Mouse (Mus musculus) liver, embryonic 15.5 days (tissue): ENCODE data around the gene Irf2bp1. TPM values are rescaled to one million over a fixed set of nuclear protein-coding genes. Genes with fewer than 3 reads are reported as not detected.

Experiments used
- ATAC-seq: fragments of 200-750 bp; cut with Nextera tagmentation; 2 replicates; pipeline ENCODE4 v1.8.0; 2017; ENCODE audit warnings: moderate number of reproducible peaks, mild to moderate bottlenecking, moderate library complexity; ENCODE audit not compliant: insufficient read depth
- H3K27ac ChIP-seq: fragments of 300-500 bp; sonication (generic); replicated peaks from 2 replicates; pipeline ENCODE4 v1.5.1; 2015; ENCODE audit warnings: mild to moderate bottlenecking, inconsistent platforms
- H3K27me3 ChIP-seq: fragments of 300-500 bp; sonication (generic); 2 replicates; pipeline ENCODE4 v1.6.1; 2015; ENCODE audit warnings: mild to moderate bottlenecking, inconsistent platforms
- H3K36me3 ChIP-seq: fragments of 300-500 bp; sonication (generic); replicated peaks from 2 replicates; pipeline ENCODE4 v1.6.1; 2015; ENCODE audit warnings: moderate library complexity, mild to moderate bottlenecking, inconsistent platforms
- H3K4me1 ChIP-seq: fragments of 300-500 bp; sonication (generic); replicated peaks from 2 replicates; pipeline ENCODE4 v1.6.1; 2015; ENCODE audit warnings: inconsistent platforms
- H3K4me2 ChIP-seq: fragments of 300-500 bp; sonication (generic); 2 replicates; pipeline ENCODE4 v1.6.1; 2015; ENCODE audit warnings: moderate library complexity, mild to moderate bottlenecking, inconsistent platforms
- H3K4me3 ChIP-seq: fragments of 300-500 bp; sonication (generic); replicated peaks from 2 replicates; pipeline ENCODE4 v1.5.1; 2015; ENCODE audit warnings: mild to moderate bottlenecking, inconsistent platforms
- H3K9ac ChIP-seq: fragments of 300-500 bp; sonication (generic); 2 replicates; pipeline ENCODE4 v1.6.1; 2015; ENCODE audit warnings: moderate library complexity, mild to moderate bottlenecking, inconsistent platforms
- H3K9me3 ChIP-seq: fragments of 300-500 bp; sonication (generic); replicated peaks from 2 replicates; pipeline ENCODE4 v1.6.1; 2016; ENCODE audit warnings: inconsistent platforms
- WGBS: fragments of 180-500 bp; shearing (Covaris S2); methylation state at CpG from one replicate; pipeline ENCODE4 v1.1.7; 2015; ENCODE audit warnings: mixed read lengths; ENCODE audit not compliant: insufficient replicate concordance; 5-methylcytosine and 5-hydroxymethylcytosine counted together
- polyA plus RNA-seq: library from polyadenylated mRNA; unstranded; fragments of >200 nt; fragmentation: Nextera tagmentation; extraction: Ambion mirVana; gene quantifications from 2 replicates; pipeline ENCODE4 v1.2.1, GENCODE M21; 2015

The Irf2bp1 gene
- polyA plus RNA-seq, 1 experiment from 2014 or later = 8.2 TPM

- 78% methylated on average over 9 of the region's 9 CpGs for WGBS
- H3K4me3 ChIP-seq = no peak overlapping the region
- H3K27me3 ChIP-seq = peaks cover 4% of the 10 kb centered on the region; the same call in 1 of the 2 replicates
- no peak overlapping the region for H3K9ac ChIP-seq
- H3K4me1 ChIP-seq = no peaks in the 10 kb centered on the region
- no peak overlapping the region for H3K4me2 ChIP-seq
- H3K9me3 ChIP-seq = no peaks in the 10 kb centered on the region
- no peaks in the 10 kb centered on the region for H3K36me3 ChIP-seq
- ATAC-seq = no peak
- no peak overlapping the region for H3K27ac ChIP-seq
Observed at GRCm38 (mm10) chr7:18978381-18978780, 25.5 kb upstream of the Irf2bp1 start.

- Histone ChIP-seq H3K9me3 (no peaks in the 10 kb centered on the region), H3K27ac (no peak overlapping the region)
- 39% methylated on average over 2 of the region's 2 CpGs for WGBS
Observed at GRCm38 (mm10) chr7:18986503-18986902, 17.3 kb upstream of the Irf2bp1 start.

DNA sequence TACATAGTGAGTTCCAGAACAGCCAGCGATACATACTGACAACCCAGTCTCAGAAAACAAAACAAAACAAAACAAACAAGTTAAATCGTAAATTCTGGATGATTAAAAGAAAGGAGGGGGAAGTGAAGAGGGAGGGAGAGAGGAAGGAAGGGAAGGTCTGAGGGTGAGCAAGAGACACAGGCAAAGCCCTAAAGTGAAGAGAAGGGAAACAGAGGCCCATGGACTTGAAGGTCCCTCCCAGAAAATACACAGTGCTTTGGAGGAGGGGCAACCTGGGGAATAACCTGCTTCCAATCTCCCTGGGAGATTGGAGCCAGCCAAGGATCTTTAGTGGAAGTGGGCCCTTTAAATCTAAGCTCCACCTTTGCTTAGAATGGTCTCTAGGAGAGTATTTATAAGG, 16.7 kb upstream of the Irf2bp1 start, which contains the start of gene Nanos2:
Gene Nanos2 (plus strand): TSS at position 301 of the 400 bp plus-strand sequence.
- Histone ChIP-seq H3K4me3 (no peak within 1 kb of the TSS), H3K4me2 (no peak within 1 kb of the TSS), H3K4me1 (peaks cover 24% of the 10 kb centered on the region), H3K9ac (no peak within 1 kb of the TSS), H3K9me3 (no peaks in the 10 kb centered on the region), H3K36me3 (no peaks in the 10 kb centered on the region), H3K27me3 (peaks cover 48% of the 10 kb centered on the region), H3K27ac (no peak within 1 kb of the TSS)
- WGBS = 27% methylated on average over 2 of the region's 2 CpGs
- ATAC-seq = no peak

More at GRCm38 (mm10) chr7:18986503-18986902, 17.3 kb upstream of the Irf2bp1 start:
- H3K4me3 ChIP-seq = no peak overlapping the region
- peaks cover 18% of the 10 kb centered on the region for H3K4me1 ChIP-seq
- no peak overlapping the region for H3K9ac ChIP-seq
- no peaks in the 10 kb centered on the region for H3K36me3 ChIP-seq
- H3K4me2 ChIP-seq = no peak overlapping the region
- ATAC-seq = no peak
- H3K27me3 ChIP-seq = peaks cover 42% of the 10 kb centered on the region

DNA sequence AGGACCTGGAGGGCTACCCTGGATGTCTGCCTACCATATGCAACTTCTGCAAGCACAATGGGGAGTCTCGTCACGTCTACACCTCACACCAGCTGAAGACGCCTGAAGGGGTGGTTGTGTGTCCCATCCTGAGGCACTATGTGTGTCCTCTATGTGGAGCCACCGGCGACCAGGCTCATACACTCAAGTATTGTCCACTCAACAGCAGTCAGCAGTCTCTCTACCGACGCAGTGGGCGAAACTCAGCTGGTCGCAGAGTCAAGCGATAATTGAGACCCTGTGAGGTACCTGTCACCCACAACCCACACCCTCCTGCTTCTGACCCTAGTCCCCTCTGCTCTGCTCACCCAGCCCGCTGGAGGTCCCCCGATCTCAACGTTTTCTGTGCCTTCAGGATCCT, 16.1 kb upstream of the Irf2bp1 start:
- Histone ChIP-seq H3K4me3 (no peak overlapping the region), H3K36me3 (no peaks in the 10 kb centered on the region), H3K4me2 (no peak overlapping the region), H3K9ac (no peak overlapping the region), H3K9me3 (no peaks in the 10 kb centered on the region), H3K27ac (no peak overlapping the region), H3K4me1 (peaks cover 27% of the 10 kb centered on the region), H3K27me3 (peaks cover 54% of the 10 kb centered on the region)
- ATAC-seq = no peak
- WGBS = 52% methylated on average over 13 of the region's 13 CpGs

GRCm38 (mm10) chr7:18988780-18989179, 15.1 kb upstream of the Irf2bp1 start:
- peaks cover 65% of the 10 kb centered on the region for H3K27me3 ChIP-seq
- 42% methylated on average over 6 of the region's 6 CpGs for WGBS

GRCm38 (mm10) chr7:18989995-18990394, 13.8 kb upstream of the Irf2bp1 start:
- Histone ChIP-seq H3K27me3 (peaks cover 69% of the 10 kb centered on the region), H3K4me2 (0 out of 2 replicates have a peak overlapping the region, but pooled peaks have one; percentile 78), H3K9ac (no peak overlapping the region), H3K4me1 (peaks cover 27% of the 10 kb centered on the region), H3K27ac (no peak overlapping the region), H3K36me3 (no peaks in the 10 kb centered on the region; the same call in 1 of the 2 replicates), H3K4me3 (no peak overlapping the region), H3K9me3 (no peaks in the 10 kb centered on the region)
- WGBS = 17% methylated on average over 5 of the region's 5 CpGs
- ATAC-seq = no peak

More at GRCm38 (mm10) chr7:18988780-18989179, 15.1 kb upstream of the Irf2bp1 start:
- Histone ChIP-seq H3K4me3 (no peak overlapping the region), H3K36me3 (no peaks in the 10 kb centered on the region), H3K27ac (no peak overlapping the region), H3K4me2 (no peak overlapping the region), H3K9me3 (no peaks in the 10 kb centered on the region), H3K4me1 (peaks cover 27% of the 10 kb centered on the region), H3K9ac (no peak overlapping the region)
- ATAC-seq = no peak

GRCm38 (mm10) chr7:18990601-18991295, 13.1 kb upstream of the Irf2bp1 start, which contains the start of gene Mypop:
Gene Mypop, plus strand, starts transcription at chr7:18991245.
- Histone ChIP-seq H3K4me2 (peak within 1 kb of the TSS; percentile 78), H3K27me3 (peaks cover 69% of the 10 kb centered on the region), H3K36me3 (no peaks in the 10 kb centered on the region; the same call in 1 of the 2 replicates), H3K4me3 (peak within 1 kb of the TSS; percentile 54), H3K27ac (no peak within 1 kb of the TSS), H3K4me1 (peaks cover 27% of the 10 kb centered on the region), H3K9ac (no peak within 1 kb of the TSS), H3K9me3 (no peaks in the 10 kb centered on the region)
- WGBS = under 1% methylated on average over 37 of the region's 37 CpGs
- ATAC-seq = peak; percentile 88

DNA sequence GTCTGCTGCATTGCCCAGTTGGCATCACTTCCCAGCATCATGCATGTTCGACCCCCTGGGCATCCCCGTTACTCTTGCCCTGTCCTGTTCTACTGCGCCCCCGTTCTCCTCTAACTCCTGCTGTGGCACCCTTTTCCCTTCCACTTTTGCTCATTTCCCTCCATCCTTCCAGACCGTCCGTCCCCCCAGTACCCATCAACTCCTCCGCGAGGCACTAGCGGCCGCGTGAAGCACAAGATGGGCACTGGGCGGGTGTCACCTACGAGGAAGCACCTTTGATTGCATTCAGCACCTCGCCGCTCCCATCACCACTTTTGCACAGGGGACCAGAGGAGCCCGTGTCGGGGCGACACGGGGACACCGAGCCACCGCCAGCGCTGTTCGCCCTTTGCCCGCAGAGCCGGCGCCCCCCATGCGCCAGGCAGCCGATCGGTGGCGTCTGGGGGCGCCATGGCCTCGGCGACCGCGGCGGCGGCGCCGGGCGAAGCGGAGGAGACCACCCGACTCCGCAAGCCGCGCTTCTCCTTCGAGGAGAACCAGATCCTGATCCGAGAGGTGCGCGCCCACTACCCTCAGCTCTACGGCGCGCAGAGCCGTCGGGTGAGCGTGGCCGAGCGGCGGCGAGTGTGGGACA, 12.1 kb upstream of the Irf2bp1 start:
- no peak for ATAC-seq
- Histone ChIP-seq H3K9ac (no peak overlapping the region), H3K27ac (no peak overlapping the region), H3K4me1 (peaks cover 22% of the 10 kb centered on the region), H3K4me3 (peak overlapping the region; percentile 54), H3K36me3 (no peaks in the 10 kb centered on the region; the same call in 1 of the 2 replicates), H3K9me3 (no peaks in the 10 kb centered on the region), H3K4me2 (peak overlapping the region; percentile 78), H3K27me3 (peaks cover 69% of the 10 kb centered on the region)
- WGBS = 2% methylated on average over 59 of the region's 59 CpGs

DNA sequence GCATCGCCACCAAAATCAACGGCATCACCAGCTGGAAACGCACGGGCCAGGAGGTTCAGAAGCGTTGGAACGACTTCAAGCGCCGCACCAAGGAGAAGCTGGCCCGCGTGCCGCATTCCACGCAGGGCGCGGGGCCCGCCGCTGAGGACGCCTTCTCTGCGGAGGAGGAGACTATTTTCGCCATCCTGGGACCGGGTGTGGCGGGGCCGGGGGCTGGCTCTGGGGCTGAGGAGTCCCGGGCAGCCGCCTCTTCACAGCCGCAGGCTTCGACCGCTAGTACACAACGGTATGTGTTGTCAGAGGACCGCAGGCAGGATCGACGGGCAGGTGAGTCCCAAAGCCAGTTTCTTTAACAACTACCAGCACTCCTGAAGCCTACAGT, 11.6 kb upstream of the Irf2bp1 start:
- Histone ChIP-seq H3K4me1 (peaks cover 22% of the 10 kb centered on the region), H3K9ac (no peak overlapping the region), H3K27ac (no peak overlapping the region), H3K27me3 (peaks cover 69% of the 10 kb centered on the region), H3K4me2 (peak overlapping the region; percentile 78), H3K9me3 (no peaks in the 10 kb centered on the region), H3K36me3 (no peaks in the 10 kb centered on the region; the same call in 1 of the 2 replicates), H3K4me3 (peak overlapping the region; percentile 54)
- ATAC-seq = no peak
- 3% methylated on average over 31 of the region's 31 CpGs for WGBS

DNA sequence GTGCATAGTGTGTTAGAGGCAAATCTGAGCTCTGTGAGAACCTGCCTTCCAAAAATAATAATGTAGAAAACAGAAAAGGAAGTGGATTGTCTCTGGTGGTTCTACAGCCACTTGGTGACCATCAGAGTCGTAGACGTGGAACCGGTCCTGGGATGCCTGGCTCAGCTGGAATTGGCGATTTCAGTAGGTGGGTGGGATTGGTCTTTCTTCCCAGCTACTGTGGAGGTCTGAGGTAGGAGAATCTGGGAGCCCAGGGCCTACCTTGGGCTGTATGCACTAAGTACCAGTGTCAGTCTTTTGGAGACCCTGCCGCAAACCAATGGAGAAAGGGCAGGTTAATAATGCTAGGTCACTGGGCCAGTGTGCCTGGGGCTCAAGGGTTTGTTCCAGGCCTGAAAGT, 10.8 kb upstream of the Irf2bp1 start:
- no peak for ATAC-seq
- WGBS = 68% methylated on average over 5 of the region's 5 CpGs

DNA sequence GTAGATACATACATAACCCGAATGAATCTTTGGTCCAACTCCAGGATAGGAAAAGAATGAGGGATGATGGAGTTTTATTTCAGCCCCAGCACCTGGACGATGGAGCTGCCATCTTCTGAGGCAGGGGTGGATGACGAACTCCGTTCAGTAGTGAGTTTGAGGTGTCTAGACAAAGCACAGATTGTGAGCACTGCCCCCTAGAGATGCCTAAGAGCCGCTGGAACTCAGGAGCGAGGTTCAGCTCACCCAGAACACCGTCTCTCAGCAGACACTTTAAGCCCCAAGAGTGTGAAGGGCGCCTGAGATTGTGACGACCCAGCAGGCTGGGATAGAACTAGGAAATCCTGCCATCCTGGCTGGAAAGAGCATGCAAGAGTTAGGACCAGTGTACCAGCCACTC, 5.0 kb upstream of the Irf2bp1 start:
- Histone ChIP-seq H3K9ac (no peak overlapping the region), H3K27ac (no peak overlapping the region), H3K9me3 (no peaks in the 10 kb centered on the region), H3K27me3 (peaks cover 4% of the 10 kb centered on the region), H3K4me3 (no peak overlapping the region), H3K4me1 (peaks cover 37% of the 10 kb centered on the region), H3K36me3 (peaks cover 3% of the 10 kb centered on the region; the same call in 1 of the 2 replicates), H3K4me2 (no peak overlapping the region)
- WGBS = 55% methylated on average over 9 of the region's 9 CpGs
- no peak for ATAC-seq

More for the DNA sequence above, 10.8 kb upstream of the Irf2bp1 start:
- H3K9me3 ChIP-seq = no peaks in the 10 kb centered on the region
- peaks cover 22% of the 10 kb centered on the region for H3K4me1 ChIP-seq
- peaks cover 3% of the 10 kb centered on the region; the same call in 1 of the 2 replicates for H3K36me3 ChIP-seq
- H3K4me3 ChIP-seq = no peak overlapping the region
- no peak overlapping the region for H3K4me2 ChIP-seq
- H3K27ac ChIP-seq = no peak overlapping the region
- H3K9ac ChIP-seq = no peak overlapping the region
- peaks cover 62% of the 10 kb centered on the region for H3K27me3 ChIP-seq
